Mouse (Mus musculus): ENCODE results near the gene Dennd2a.

Gene Dennd2a

DNA sequence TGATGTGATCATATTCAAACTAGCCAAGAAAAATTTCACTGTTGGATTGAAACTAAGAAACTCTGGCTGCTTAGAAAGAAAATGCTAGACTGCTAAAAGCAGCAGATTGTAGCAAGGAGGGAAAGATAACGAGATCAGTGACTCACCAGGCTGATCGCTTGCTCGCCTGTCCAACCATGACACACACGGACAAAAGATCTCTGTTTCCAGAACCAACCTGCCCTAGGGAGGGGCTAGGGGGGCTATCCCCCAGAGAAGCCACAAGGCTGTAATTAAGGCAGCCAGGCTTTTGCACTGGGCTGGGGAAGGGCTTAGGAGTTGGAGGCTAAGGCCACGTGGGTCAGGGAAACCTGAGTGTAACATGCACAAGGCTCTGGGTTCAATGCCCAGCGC lies 41.9 kb downstream of the Dennd2a start:
- peak; percentile 53 for DNase-seq (ENCODE audit: low read depth, low spot score)

DNA sequence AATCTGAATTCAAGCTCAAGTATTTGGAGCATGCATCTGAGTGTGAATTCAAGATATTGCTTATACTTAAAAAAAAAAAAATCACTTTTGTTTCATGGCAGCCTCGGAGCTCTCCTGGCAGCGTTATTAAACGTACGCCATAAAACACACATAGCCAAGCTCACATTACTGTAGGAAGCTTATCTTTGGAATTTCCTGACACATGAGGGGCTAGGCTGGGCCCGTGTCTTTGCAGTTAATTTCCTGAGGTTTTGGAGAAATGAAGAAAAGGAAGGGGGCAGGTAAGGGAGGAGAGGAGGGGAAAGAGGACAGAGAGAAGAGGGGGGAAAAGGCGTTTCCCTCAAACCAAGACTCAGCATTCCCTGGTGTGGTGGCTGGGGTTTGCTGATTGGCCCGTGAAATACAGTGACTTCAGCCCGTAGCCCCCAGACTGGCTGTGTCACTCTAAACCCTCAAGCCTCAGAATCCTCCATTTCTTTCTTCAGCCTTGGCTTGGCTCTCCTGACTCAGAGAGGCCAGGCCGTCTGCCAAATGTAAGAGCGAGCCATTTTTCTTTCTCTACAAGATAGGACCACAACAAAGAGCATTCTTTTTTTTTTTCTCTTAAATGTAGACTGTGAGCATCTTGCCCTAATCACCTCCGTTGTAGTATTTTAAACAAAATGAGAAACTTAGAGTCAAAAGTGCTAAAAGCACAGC lies 42.5 kb downstream of the Dennd2a start:
- DNase-seq (ENCODE audit: low read depth, low spot score) = no peak

DNA sequence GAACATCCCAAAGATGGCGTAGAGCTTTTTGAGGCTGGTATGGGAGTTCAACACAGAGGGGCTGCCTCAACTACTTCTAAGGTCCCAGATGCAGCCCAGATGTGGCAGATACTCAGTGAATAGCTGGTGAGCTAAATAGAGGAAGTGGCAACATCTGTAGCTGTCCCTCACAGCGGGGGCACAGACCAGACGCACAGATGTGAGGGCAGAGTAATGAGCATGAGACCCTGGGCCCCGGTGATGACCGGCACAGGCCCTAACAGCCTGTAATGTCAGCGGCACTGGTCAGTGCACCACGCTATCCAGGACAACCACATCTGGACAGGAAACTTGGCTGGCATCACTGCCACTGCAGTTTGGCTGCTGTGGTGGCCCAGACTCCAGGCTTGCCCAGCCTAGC lies 54.2 kb downstream of the Dennd2a start:
- DNase-seq (ENCODE audit: low read depth, low spot score) = no peak

DNA sequence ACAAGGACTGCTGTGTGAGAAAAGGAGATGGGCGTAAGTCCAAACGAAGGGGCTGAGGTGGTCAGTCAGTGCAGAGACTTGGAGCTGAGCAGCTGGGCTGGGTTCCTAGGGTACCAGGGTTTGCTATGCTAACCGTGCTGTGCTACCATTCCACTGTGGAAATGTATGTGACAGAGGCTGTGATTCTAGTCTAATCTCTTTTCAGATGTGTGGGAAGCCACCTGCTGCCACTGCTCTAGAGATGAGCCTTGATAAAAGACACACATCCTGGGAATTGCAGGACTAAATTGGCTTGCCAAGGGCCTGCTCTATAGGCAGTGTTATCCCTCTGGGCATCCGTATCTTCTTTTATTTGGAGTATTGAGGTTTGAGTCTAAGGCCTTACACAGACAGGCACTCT lies 60.5 kb downstream of the Dennd2a start:
- no peak for DNase-seq (ENCODE audit: low read depth, low spot score)

DNA sequence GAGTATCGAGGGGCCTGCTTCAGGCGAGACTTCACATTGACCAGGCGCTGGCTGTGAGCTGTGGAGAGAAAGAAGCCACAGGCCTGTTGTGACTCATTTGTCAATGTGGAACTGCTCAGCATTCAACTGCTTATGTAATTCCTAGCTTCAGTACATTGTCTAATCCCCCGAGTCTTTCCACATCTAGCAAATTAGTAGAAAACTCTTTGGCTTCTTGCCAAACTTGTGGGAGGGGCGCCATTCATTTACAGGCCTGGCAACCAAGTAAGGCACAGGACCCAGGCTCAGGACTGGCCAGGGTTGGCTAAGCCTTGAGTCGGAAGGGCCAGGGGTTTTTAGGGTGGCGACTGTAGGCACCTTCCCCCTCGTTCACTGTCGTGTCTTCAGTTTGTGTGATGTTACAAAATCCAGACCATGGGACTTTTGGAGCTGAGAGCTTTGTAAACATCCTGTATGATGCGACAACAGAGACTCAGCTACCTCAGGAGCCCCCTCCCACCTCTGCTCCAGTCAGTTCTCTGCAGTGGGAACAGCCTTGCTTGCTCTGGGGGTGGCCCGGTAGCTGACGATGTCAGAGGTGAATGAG lies 64.4 kb downstream of the Dennd2a start:
- peak; percentile 69 for DNase-seq (ENCODE audit: low read depth, low spot score)

DNA sequence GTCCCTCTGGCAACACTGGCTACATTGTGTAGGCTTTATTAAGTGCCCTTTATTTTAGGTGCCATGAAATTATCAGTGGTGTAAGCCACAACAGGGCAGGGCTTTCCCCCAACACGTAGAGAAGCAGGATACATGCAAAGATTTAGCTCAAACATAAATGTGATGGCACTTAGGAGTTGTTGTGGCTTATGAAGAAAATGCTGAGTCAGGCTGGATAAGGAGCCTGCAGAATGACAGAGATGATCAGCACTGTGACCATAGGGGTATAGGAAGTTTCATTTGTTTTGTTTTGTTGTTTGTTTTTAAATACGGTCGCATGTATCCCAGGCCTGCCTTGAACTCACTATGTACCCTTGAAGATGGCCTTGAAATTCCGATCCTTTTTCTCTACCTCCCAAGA lies 65.5 kb downstream of the Dennd2a start:
- no peak for DNase-seq (ENCODE audit: low read depth, low spot score)

DNA sequence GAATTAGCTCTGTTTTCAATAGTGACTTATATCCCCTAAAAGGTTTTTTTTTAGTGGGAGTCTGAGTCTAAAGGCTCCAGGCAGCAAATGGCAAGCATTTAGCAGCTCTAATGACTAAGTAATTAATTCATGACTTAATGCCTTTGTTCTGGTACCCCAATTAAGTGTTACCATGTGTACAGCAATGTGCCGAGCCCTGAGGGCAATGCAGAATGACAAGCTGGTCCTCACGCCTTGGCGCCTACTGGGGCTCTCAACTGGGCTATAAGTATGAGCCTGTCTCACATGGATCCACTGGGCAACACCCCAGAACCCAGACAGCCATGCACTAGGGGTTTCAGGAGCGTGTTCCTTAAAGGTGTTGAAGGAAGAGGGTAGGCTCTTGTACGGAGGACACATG lies 66.5 kb downstream of the Dennd2a start:
- no peak for DNase-seq (ENCODE audit: low read depth, low spot score)

DNA sequence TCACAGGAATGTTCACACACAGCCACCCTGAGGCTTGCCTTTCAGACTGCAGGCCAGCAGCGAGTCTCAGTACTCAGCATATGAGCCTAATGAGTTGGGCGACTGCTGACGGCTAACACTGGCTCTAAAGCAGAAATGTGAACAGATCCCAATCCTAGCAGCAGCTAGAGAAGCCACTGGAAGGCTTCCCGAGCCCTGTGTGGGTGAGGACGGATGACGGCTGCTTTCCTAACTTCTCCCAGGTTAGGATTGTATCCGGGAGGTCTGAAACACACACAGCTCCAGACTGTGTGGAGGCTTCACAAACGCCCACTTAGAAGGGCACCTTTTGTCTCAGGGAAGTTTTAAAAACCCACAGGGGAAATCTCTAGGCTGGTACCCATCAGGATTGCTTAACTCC lies 69.4 kb downstream of the Dennd2a start:
- DNase-seq (ENCODE audit: low read depth, low spot score) = peak; percentile 59

DNA sequence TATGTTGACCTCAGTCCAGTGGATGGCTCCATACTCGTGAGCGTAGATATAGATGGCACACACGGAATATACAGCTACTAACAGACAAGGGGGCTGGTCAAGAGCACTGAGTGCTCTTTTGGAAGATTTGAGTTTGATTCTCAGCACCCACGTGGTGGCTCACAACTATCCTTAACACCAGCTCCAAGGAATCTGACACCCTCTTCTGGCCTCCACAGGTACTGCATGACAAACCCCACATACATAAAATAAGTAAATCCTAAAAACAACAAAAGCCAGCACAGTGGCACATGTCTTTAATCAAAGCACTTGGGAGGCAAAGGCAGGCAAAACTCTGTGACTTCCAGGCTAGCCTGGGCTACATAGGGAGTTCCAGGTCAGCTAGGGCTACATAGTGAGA lies 74.0 kb downstream of the Dennd2a start:
- no peak for DNase-seq (ENCODE audit: low read depth, low spot score)

DNA sequence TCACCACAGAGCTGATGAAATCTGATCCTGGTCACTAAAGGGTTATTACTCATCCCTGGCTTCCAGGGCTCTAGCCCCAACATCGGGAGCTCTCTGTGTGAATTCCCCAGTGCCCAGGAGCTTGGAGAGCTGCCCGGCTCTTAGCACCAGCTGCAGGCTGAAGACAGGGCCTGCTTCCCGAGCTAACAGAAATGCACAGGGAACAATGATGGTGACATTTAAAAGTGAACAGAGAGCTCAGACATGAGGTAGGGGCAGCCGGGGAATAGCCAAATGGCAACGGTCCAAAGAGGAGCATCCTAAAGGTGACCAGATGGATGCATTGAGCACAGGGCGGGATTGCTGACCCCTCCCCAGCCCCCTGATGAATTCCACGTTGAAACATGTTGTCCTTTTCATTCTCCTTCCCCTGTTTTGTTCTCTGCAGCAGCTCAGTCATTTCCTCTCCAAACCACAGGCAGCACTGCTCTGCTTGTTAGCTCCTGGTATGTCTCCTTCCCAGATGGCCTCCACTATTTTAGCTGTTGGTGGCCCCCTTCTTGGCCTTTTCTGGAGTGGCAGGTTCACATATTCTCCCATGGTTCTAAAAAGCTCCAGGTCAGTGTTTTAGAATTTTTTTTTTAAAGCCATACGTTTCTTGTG lies 79.0 kb downstream of the Dennd2a start:
- no peak for DNase-seq (ENCODE audit: low read depth, low spot score)

DNA sequence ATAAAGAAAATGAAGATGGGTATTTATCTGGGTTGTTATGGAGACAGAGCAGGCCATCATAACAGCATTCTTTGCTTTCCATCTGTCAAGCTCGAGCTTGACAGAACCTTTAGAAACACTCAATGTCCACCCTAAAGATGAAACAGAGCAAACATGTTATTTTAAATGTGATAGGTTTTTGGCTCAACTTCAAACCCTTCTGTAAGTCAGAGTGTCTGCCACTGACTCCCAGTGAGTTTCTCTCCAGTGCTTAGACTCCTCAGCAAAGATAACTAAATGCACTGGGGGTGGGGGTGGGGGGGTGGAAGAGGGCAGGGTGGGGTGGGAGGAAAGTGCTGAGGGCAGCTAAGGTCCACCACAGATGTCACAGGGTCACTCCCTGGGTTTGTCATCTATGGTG lies 81.0 kb downstream of the Dennd2a start:
- no peak for DNase-seq (ENCODE audit: low read depth, low spot score)

DNA sequence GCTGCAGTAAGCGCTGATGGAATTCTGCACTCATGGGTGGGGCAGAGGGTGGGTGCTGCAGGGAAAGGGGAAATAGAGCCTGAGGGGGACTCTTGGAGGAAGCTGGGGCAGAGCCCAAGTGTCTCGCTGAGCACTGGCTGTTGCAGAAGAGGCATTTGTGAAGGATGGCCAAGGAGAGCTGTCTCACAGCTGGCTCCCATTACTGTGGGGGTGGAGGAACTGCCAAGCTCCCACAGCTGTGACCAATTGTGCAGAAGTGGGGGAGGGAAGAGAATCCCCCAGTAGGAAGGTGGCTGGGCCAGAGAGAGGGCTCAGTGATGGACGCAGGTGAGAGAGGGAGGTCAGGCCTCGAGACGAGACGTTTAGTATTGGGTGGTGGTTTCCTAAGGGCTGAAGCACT lies 83.2 kb downstream of the Dennd2a start:
- no peak for DNase-seq (ENCODE audit: low read depth, low spot score)

DNA sequence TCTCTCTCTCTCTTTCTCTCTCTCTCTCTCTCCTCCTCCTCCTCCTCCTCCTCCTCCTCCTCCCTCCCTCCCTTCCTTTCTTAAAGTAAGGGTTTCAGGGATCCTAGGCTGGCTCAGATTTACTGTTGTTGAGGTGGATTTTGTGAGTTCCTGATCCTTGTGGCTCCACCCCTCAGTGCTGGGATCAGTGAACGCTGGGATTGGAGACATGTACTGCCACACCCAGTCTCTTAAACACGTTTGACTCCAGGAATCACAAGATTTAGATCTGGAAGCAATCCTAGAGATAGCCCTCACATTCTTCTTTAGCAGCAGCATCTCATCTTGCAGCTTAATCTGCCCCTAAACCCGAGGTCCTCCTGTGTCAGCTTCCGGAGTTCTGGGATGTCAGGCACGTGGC lies 84.8 kb downstream of the Dennd2a start:
- DNase-seq (ENCODE audit: low read depth, low spot score) = no peak

DNA sequence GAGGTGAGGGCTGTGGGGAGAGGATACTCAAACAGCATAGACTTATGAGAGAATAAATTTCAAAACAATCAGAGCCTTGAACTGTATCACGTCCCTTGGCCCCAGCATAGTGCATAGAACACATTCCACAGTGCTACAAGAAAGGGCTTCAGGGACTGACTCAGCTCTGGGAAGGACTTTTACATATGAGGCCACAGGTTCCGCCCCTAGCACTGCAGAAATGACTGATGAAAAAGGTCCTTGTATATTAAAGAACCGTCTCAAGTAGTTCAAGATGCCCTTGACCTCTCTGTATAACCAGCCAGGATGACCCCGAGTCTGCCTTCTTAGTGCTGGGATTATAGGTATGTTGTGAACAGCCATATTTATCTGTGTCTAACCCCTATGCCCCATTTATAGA lies 85.4 kb downstream of the Dennd2a start:
- no peak for DNase-seq (ENCODE audit: low read depth, low spot score)

DNA sequence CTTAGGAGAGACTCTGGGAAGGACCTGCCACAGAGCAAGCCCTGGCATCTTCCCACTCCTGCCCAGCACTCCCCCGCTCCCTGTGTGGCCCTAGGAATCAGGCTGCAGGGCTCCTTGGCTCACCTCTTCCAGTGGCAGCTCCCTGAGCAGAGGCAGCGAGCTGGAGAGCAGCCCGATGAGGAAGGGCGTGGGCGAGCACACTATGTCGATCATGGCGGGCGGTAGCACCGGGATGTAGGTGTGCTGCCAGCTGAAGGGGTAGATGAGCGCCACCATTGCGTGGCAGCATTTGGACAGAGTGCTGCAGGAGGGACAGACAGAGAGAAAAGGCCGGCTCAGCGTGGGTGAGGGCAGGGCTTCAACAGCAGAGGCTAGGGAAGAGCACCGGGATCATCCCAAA lies 87.6 kb downstream of the Dennd2a start:
- peak; percentile 42 for DNase-seq (ENCODE audit: low read depth, low spot score)

DNA sequence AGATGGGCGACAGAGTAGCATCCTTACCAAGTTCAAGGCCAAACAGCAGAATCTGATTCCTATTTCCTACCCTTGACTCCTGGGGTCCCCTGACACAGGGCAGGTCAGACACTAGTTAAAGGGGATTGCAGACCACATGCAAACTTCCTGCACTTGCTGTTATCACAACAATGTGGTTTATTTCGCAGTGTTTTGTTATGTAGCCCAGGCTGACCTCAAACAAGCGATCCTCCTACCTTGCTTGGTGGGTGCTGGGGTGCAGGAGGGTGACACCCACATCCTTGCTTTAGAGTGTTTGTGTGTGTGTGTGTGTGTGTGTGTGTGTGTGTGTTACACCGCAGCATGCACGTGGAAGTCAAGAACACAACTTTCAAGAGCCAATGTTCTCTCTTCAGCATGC lies 88.2 kb downstream of the Dennd2a start:
- no peak for DNase-seq (ENCODE audit: low read depth, low spot score)

DNA sequence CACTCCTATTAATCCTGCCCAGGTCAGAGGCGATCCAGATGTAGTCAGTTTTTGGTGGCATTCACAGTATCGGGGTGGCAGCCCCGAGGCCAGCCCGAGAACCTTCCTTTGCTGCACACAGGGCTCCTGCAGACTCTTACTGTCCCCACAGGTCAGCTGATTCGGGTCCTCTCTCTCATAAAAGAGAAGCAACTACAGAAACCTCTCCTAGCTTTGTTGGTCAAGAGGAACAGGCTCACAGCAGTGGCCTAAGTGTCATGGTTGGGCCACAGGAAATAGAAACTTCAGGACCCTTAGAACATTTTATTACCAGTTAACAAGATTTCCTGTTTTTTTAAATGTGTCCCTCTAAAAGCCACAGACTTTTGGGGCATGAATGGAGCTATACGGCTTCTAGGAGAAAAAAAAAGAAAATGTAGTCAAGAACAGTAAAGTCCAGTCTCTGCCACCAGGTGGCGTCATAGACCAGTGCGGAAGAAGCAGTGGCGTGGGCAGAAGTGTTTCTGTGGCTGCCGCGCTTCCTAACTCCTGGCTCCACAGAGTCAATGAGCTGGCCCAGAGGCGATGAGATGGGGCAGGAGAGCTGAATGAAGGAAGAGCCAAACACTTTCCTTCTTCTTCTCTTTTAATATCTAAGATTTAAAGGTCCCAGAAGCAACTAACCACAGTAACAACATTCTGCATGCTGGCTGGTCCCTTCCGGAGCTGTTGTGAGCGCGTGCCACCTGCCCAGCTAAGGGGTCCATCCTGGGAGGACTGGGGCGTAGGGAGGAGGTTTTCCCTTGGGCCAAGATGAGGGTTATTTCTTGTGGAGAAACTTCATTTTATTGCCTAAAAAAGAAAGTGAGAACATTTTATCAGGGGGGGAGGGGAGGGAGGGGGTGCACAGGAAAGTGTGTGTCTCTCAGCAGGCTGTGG lies 94.8 kb downstream of the Dennd2a start:
- peak; percentile 67 for DNase-seq (ENCODE audit: low read depth, low spot score)

DNA sequence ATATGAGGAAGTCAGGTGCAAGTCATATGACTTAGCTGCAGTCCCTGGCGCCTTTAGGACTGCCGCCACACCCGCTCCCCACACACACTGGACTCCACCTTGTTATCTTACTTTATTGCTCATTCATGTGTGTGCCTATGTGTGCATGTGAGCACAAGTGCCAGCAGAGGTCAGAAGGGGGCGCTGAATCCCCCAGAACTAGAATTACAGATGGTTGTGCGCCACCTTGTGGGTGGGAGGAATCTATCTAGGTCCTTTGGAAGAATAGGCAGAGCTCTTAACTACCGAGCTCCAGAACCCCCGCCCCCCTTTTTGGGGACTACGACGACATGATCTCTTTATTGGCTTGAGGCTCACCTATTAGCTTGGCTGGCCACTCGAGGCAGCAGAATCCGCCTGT lies 97.6 kb downstream of the Dennd2a start:
- no peak for DNase-seq (ENCODE audit: low read depth, low spot score)

DNA sequence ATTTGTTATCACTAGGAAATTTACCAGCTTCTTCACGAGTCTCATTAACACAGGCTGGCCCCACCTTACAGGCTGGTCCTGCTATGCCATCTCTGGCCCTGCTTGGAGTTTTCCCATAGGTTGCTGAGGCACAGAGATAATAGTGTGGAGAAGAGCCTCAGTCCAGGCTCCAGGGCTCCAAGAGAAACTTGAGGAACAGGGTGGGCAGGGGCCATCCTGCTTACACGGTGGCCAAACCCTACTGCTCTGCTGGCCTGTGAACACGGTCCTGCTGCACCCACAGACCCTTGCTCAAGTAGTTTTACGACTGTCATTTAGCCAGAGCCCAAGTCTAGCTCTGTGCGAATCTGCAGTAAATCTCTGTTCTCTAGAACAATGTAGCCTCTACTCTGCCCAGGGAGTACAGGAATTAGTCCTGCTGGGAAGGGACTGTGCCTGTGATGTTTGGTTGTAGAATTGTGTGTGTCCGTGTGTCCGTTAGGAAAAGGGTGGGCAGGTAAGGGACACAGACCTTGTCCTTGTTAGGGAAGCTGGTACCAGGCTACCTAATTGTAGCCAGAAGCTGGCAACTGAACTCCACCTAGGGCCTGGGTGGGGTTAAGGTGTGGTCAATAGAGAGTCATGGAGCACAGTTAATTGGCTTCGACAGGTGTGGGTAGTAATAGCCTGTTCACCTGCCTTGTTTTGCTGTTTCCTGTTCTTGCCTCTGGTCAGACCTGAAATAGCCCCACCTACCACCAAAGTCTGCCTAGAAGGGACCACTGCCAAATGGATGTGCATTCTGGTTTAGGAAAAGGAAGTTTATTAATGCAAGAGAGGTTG lies 102.1 kb downstream of the Dennd2a start:
- DNase-seq (ENCODE audit: low read depth, low spot score) = no peak

DNA sequence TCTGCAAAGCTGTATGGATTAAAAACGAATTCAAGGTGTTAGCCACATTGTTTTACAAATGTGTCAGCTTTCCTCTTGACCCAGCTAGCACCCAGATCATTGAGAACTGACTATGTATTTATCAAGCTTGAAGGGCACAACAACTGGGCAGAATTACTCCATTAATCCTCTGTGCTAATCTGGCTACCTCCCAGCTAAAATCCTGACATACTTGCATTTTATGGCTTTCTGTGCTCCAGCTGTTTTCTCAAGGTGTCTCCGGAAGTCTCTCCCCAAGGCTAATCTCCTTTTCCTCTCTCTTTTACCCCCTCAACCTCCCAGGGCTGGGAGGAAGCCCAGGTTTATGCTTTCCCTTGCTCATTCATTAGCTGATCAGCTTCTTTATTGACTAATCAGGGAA lies 103.1 kb downstream of the Dennd2a start:
- DNase-seq (ENCODE audit: low read depth, low spot score) = no peak

DNA sequence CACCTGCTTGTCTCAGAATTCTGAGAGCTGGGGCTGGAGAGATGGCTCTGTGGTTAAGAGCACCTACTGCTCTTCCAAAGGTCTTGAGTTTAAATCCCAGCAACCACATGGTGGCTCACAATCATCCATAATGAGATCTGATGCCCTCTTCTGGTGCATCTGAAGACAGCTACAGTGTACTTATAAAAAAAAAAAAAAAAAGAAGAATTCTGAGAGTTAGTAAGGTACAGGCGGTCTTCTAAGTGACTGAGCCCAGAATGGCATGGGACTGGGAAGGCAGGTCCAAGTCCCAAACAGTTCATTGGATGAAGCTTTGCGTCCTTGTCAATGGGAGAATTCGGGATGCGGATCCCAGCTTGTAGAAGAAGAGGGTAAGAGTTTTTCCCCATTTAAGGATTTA lies 104.1 kb downstream of the Dennd2a start:
- DNase-seq (ENCODE audit: low read depth, low spot score) = no peak
